Mouse (Mus musculus) MN1 (cell line): Measurements from ENCODE around the gene Ccr4.

ENCODE experiments used
- DNase-seq: peaks from one replicate; pipeline ENCODE4 v3.0.0-alpha.2; 2016; ENCODE audit warnings: low spot score

The Ccr4 gene

DNA sequence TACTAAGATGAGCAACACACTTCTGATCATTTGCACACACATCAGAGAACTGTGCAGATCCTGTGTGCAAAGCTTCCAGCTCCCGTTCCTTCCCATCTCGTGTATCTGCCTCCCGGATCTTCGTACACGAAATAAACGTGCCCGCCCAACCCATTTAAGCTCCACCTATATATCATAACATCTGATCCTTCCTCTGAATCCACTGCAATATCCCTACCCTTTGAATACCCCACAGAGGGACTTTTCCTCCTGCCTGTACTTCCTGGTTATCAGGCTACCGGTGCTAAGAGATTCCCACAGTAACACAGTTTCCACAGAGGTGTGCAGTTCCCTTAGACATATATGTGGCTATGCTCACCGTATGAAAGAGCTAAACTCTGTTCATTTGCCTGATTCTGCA lies at the start of gene Ccr4:
TSS of gene Ccr4 (minus strand) at position 101 of the 400 bp plus-strand sequence.
- no peak for DNase-seq

DNA sequence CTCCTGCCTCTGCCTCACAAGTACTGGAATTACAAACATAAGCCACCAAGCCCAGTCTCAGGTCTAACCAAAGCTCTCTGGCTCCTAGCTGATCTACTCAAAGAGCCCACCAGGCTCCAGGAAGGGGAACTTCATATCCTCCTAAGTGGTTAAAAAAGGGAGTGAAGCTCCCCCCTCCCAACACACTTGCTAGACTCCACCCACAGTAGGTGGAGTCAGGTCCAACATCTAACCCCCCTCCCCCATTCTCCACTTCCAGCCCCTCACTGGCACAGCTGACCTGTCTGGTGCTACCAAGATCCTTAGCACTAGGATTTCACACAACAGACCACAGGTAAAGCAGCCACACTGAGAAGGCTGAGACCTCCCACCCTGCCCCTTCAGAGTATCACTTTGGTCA lies 49.1 kb upstream of the Ccr4 start:
- DNase-seq: no peak

DNA sequence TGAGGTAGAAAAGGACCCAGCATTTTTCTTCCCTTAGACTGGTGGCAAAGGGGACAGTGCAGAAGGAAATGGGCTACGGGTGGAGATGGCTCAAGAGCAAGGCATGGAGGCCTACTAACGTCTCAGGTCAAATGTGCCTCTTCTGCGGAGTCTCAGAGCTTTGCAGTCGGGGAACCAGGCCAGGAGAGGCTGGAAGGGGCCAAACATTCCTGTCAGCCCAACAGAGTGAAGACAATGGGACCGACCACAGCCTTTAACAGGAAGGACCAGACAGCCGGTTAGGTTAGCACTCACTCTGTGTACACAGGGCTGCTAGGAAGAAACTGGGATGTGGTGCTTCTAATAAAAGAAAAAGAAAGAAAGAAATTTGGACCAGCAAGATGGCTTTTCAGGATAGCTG lies 45.3 kb upstream of the Ccr4 start:
- DNase-seq: no peak

DNA sequence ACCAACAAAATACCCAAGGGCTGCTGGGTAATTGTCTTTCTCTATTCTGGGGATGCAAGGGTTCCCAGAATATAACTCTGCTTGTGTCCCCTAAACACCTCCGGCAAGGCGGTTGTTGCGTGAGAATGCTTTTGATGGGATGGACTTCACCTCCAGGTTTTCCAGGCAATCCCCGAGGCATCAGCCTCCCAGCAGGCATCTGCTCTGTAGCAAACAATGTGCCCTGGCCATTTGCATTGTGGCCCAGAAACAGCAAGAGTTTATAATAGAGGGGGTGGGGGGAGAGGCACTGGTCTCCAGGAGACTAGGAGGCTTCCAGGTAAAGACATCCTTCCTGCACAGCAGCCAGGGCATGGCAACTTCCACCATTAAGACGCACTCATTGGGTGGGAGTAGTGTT lies 44.4 kb upstream of the Ccr4 start:
- no peak for DNase-seq

DNA sequence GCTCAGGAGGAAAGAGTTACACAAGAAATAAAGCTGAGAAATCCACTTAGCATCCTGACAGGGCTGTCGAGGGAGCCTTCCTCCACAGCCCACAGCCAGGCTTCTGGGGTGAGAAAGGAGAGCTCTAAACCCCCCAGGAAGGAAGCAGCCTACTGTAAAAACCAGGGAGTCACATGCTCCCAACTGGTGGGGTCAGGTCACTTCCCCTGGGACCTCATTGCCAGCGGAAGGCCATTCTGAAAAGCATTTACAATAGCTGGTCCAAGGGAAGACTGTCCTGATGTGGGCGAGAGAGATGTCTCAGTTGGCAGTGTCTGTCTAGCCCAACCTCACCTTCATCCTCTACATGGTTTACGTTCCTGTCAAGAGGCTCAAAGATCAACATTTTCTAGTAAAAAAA lies 43.8 kb upstream of the Ccr4 start:
- DNase-seq: no peak

DNA sequence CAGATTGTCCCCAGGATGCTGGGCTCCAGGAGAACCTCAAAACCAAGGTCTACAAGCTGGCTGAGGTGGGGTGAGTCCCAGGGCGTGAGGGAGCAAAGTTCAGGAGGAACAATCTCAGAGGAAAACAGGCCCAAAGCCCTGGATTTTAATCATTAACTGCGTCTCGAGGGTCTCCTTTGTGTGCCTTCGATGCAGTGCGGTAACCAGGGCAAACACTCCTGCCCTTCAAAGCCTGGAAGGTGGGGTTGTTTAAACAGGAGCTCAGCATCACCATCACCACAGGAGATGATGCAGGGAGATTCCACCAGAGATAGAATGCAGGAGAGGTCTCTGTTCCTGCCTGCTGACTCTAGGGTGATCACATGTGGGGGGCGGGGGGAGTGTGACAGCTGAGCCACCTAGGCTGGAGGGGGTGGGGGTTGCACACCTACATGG lies 42.9 kb upstream of the Ccr4 start:
- no peak for DNase-seq

DNA sequence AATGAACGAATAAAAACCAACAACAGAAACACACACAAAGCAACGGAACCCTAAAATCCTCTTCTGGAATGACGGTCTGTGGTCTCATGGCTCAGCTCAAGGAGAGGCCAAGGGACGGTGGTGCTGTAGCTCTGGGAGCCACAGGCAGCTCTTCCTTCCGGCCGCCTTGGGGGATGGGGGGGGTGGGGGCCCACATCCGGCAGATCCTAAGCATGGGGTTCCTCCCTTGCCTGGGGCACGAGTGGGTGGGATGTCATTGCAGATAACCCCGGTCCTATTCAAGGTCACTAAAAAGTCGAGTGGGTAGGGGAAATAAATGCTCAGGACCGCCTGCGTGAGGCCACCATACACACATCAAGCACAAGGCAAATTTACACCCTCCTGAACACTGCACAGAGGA lies 42.0 kb upstream of the Ccr4 start:
- DNase-seq: no peak

DNA sequence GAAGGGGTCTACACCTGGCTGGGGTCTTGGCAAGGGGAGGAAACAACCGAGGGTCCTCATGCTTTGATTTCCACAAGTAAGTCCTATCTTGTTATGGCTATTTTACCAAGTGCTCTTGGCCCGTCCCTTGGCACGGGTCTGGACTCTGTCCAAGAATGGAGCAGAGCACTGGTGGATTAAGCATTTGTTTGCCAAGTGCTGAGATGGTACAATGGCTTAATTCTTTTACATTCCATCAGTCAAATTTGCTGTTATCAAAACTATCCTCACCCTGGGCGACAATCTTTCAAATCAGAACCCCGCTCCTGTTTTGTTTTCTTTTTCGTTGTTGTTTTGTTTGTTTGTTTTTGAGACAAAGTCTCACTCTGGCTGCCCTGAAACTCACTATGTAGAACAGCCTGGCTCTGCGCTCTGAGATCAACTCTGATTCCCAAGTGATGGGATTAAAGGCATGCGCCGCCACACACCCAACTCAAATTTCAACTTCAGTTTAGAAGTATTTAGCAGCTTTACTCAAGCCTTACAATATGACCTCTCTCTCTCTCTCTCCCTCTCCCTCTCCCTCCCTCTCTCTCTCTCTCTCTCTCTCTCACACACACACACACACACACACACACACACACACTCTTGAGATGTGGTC lies 40.2 kb upstream of the Ccr4 start:
- peak; percentile 56 for DNase-seq

DNA sequence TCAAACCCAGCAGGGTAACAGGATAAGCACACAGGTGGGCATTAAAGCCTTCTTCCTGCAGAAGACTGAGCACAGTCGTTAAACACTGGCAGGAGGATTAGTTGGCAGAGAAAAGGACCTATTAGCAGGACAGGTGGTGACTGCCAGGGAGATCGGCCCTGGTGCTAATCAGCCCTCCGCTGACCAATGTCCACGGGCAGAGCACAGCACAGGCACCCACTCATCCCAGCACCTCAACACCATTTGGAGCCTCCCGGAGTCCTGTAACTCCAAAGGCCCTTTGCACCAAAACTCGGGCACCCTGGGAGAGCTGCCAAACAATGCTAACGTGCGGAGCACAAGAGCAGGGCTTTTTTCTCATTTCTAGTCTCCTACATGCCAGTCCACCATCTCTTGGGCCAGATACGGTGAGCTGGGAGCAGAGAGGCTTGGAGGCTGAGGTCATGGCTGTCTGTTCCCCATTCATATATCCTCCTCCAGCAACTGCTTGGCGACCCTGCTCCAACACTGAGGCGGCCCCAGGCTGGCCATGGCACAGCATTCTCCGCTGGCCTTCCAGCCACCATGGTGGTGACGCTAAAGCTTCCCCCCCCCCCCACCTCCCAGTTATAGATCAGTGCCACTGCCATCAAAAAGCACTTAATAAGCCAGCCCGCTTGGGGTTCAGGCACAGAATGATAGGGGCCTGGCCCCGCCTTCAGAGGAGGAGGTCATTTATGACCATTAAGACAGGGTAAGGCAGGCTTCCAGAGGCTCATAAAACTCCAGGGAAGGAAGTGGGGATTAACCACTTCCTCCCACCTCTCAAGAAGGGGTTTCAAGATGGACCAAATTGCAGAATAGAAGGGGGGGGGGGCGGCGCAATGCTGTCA lies 39.4 kb upstream of the Ccr4 start:
- no peak for DNase-seq

DNA sequence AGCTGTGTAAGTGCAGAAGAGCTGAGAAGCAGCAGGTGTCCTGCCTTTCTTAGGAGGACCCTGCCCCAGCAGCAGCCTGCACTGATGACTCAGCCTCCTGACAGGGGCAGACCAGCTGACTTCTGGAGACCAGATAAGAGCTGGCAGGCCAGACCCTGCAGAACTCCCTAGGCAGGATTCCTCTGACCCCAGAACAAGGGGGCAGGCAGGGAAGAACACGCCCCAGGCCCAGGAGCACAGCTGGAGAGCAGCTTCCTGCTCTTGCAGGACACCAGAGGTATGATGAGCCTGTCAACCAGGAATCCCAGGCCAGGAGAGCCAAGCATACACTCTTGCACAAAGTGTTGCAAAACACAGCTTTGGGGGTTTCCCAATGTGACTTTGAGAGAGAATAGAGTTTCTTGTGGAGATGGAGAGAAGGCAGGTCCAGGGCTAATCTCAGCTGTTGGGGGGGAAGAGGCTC lies 36.6 kb upstream of the Ccr4 start:
- DNase-seq: peak; percentile 71

DNA sequence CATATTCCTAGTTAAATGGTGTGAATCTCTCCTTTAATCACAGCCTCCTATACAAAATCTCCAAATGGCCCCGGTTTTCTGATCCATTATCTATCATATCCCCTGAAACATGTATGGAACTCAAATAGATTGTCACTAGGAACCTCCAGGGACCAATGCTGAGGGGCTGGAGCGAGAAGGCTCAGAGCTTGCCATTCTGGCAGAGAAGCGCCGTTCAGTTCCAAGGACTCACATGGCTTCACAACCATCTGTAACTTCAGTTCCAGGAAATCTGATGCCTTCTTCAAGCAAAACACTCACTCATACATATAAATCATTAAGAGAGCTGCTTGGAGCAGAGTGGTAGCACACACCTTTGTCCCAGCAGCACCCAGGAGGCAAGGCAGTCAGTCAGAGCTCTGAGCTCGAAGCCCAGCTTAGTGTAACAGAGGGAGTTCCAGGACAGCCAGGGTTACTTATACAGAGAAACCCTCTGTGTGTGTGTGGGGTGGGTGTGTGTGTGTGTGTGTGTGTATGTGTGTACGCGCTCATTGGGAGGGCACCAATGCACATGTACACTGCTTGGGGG lies 34.4 kb upstream of the Ccr4 start:
- no peak for DNase-seq

DNA sequence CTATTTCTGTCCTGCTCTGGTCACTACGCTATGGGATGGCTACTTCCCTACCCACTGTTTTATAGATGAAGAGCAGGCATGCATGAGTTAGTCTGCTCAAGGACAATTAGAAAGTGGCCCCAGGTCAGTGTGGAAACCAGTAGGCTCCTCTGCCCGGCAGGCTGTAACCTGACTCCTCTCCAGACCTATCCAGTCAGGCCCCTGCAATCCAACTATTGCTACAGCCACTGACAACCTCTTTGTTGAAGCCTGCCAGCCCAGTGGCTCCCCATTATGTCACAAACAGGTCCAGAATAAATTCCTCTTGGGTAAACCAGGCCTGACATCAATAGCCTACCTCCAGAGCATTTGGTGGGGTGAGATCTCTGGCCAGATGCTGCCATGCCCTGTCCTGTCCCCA lies 31.9 kb upstream of the Ccr4 start:
- no peak for DNase-seq

DNA sequence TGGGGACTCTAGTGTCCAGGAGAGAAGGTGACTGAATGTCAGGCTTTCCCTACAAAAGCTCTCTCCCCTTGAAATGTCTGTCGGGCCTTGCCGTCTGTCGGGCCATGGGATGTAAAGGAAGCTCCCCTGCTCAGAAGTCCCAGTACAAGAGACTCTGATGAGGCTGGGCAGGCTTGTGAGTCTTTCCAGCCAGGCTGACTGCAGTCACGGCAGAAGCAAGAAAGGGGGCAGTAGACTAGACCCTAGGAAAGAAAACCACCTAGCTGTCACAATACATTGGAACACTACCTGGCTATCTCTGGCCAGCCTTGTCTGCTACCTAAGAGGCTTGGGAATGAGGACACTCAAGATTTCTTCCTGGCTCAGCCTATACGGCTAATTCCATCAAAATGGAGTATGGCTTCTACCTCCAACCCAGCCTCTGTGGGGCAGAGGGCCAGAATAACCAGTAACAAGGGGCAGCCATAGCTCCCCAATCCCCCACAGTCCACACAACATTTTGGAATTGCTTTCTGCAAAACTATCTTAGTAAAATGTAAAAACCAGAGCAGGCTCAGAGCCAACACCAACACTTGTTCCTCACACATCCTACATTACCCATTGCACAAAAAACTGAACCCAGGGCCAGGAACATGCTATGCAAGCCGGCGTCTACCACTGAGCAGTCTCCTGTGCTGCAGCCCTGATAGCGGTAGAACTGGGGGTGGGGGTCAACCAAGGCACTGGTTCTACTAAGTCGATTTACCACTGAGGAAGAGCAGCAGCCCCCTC lies 30.2 kb upstream of the Ccr4 start:
- no peak for DNase-seq

DNA sequence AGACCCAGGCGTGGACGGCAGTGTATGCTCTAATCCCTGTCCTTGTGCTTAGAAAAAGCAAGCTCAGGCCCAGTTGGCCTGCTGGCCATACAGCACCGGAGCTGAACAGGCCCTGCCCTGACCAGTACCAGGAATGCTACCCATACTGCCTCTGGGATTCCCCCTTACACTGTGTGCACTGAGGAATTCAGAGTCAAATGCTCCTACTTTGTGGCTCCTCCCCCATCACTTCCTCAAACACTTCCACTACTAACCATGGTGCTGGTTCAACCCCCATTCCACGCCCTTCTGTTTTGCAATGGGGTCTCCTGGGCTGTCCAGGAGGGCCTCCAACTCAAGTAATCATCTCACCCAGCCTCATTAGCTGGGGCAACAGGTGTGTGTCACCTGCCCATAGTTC lies 29.1 kb upstream of the Ccr4 start:
- no peak for DNase-seq

DNA sequence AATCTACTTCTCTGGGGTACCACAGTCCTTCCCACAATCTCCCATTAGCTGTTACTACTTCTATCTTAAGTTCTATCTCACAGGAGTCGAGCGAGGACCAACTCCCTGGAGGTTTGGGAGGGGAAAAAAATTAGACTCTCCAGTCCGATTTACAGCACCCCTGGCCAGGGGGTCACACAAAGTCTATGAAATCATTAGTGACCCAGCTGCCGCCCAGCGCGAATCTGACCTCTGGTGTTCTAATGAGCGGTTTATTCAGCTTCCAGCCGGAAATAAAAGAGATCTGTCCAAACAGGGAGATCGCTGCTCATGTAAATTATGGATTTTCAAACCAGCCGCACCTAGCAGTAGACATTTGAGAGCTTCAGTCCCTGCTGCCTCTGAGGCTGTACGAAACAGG lies 26.6 kb upstream of the Ccr4 start:
- no peak for DNase-seq

DNA sequence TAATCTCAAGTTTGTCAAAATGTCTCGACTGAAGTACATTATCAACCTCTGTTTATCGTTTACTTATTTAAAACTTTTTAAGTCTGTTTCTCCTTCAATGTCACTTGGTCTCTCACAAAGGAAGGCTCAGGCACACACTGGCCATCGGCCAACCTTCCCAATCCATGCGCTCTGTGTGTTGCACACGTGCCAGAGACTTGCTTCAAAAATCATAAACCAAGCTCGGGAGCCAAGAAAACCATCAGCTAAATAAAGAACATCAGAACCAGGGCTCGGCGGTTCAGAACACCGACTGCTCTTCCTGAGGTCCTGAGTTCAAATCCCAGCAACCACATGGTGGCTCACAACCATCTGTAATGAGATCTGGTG lies 23.9 kb upstream of the Ccr4 start:
- DNase-seq: peak; percentile 40

DNA sequence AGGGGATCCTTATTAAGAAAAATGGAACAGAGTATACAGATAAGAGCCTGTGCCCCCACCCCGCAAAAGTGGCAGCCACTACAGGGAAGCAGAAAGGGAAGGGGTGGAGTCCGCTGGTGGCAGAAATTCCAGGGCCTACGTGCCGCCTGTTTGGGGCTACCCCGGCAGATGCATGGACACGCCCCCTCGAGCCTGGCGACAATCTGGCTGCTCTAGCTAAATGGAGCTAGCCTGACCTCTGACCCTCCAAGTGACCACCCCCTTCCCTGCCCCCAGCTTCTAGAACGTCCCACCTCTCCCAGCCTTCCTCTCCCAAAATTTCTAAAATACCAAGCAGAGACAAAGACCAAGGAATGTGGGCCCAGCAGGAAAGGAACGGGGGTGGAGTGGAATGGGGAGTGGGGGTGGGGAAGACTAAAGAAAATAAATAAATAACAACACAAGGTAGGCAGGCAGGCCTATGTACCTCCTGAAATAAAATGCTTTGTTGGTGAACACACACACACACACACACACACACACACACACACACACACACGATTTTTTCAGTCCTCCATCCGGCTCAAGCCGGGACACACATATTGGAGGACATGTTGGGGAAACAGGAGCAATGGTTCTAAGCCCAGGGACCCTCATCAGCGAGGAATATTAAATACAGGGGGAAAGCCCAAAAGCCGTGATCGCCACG lies 23.4 kb upstream of the Ccr4 start:
- peak; percentile 67 for DNase-seq

DNA sequence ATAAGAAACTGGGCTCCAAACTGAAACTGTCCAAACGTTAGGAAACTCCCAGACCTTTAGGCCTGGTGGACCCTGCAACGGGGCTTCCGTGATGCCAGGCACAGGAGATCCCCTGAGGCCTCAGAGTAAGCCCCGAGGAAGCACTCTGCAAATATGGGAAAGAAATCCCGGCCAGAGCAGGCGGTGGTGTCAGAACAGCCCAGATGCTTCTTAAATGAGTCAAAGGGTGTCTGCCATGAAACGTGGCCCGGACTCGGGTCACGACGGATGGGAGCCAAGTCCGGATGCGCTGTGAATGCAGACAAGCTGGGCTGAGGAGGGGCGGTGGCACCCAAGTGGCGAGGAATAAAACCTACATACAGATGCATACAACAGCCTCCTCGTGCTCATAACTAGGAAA lies 22.4 kb upstream of the Ccr4 start:
- peak; percentile 88 for DNase-seq

DNA sequence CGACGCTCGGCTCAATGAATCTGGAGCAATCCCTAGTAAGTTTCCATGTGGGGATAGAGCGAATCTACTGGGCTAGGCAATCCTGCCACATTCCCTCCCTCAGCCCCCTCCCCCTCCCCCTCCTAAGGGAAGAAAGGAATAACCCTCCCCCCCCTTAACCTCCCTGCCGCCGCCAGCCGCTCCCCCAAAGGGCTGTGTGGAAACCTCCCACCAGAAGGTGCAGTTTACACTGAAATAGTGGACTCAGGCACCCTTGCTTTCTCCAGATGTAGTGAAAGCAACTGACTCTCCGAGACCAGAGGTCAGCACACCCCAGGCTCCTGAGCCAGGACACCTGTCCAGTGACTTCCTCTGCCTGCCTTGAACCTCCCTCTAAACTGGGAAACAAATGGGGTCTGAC lies 21.9 kb upstream of the Ccr4 start:
- DNase-seq: peak; percentile 23

DNA sequence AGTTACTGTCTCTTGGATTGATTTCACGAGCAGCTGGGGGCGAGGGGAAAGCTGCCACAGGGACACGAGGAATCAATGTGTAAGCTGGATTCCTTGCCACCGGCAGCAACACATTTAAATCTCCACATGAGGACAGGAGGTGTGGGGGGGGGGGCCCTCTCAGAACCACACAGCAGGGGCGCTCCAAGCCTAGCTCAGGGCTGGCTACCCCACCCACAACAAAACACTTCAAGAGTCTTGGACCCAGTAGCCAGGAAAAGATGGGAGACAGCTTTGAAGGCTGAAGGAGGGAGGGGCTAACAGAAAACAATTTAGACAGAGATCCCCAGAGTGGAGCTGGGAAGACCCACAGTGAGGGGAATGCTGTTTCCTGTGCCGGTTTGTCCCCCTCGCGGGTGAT lies 21.2 kb upstream of the Ccr4 start:
- no peak for DNase-seq

DNA sequence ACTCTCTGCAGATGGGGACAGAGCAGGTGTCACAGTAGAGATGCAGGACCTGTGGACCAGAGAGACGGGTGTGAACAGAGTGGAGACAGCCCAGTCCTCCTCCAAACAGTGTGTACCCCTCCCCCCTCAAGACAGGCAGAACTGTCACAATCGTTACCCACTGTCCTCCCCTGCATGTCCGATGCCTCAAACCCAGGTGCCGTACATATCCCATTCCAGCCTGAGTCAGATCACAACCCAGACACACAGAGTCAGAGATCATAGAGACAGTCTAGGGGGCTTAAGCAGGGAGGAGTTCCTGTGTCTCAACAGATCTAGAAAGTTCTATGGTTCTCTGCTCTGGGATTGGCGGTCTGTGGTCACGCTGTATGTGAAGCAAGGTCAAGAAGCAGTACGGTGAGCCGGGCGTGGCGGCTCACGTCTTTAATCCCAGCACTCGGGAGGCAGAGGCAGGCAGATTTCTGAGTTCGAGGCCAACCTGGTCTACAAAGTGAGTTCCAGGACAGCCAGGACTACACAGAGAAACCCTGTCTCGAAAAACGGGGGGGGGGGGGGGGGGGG lies 20.4 kb upstream of the Ccr4 start:
- DNase-seq: no peak

DNA sequence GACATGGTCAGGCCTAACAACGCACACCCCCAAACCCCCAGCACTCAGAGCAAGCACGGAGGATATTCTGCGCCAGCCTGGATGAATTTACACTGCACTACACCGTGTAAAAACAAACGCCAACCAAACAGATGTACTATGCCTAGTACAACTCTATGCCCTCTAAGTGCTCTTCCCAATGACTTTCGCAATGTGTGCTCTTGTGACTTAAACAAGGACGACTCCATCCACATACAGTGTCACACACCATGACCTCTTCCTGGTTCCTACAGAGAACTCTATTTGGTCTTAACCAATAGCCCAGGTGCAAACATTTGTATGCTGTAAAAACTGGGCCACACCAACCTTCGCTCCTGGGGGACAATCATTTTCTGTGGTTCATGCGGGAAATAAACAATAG lies 17.8 kb upstream of the Ccr4 start:
- DNase-seq: no peak
